Comparison of ENCODE assay signal across 11 mouse cellular contexts in the genomic region with DNA sequence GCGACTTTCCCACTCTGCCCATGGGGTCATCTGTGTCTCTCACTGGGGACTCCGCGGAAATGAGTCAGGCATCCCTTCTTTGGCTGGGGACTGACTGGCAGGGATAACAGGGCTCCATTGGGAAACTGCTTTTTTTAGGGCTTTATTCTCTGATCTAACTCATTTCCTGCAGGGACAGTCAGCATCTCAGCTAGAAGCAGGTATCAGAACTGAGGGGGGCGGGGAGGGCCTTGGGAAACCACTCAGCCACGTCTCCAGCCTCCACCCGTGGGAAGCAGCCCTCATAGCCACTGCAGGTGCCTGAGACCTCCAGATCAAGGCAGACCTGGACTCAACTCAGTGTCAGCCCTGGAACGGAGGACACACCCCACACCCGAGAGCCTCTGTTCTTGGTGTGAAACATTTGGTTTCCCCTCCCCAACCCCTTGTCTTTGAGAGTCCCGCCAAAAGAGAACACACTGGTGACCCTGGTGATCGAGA.
DNase-seq lines count a peak whose midpoint lies in the region; ATAC-seq lines count a peak whose summit lies in the region.
"Had no signal": no experiment of that assay in that cellular context is flagged by ENCODE, and none has a peak within 500 bp of the region (broad histone marks: within the 10 kb centered on the region; RNA-seq: fewer than 3 reads in every experiment).

No protein-coding gene starts in this region.

- H3K4me1 ChIP-seq in heart, embryonic 11.5 days (ENCODE audit: control insufficient read depth, insufficient read depth, low read length): peaks cover 12% of the 10 kb centered on the region
- peaks cover 19% of the 10 kb centered on the region for H3K4me1 ChIP-seq in forebrain, embryonic 12.5 days
- H3K4me1 ChIP-seq in midbrain, embryonic 11.5 days (ENCODE audit: control insufficient read depth, insufficient read depth, low read length): peaks cover 16% of the 10 kb centered on the region
- no peaks in the 10 kb centered on the region for H3K4me1 ChIP-seq in intestine, embryonic 15.5 days (replicated peaks)

- H3K27me3 ChIP-seq in heart, embryonic 11.5 days (ENCODE audit: control insufficient read depth, insufficient read depth, low read length): no peaks in the 10 kb centered on the region
- H3K27me3 ChIP-seq in forebrain, embryonic 12.5 days: no peaks in the 10 kb centered on the region
- H3K27me3 ChIP-seq in midbrain, embryonic 11.5 days (ENCODE audit: control insufficient read depth, insufficient read depth, low read length): no peaks in the 10 kb centered on the region
- H3K27me3 ChIP-seq in intestine, embryonic 15.5 days (replicated peaks): no peaks in the 10 kb centered on the region

- H3K4me3 ChIP-seq in heart, embryonic 11.5 days (ENCODE audit: low read depth, low read length): no peak overlapping the region
- no peak overlapping the region for H3K4me3 ChIP-seq in forebrain, embryonic 12.5 days (replicated peaks)
- H3K4me3 ChIP-seq in midbrain, embryonic 11.5 days (ENCODE audit: low read depth, low read length): no peak overlapping the region
- H3K4me3 ChIP-seq in intestine, embryonic 15.5 days (replicated peaks): no peak overlapping the region
- H3K4me3 ChIP-seq: megakaryocyte, embryonic 14.5 days had no signal

- no peaks in the 10 kb centered on the region for H3K9me3 ChIP-seq in heart, embryonic 11.5 days (replicated peaks; ENCODE audit: control insufficient read depth, low read length)
- H3K9me3 ChIP-seq in forebrain, embryonic 12.5 days: no peaks in the 10 kb centered on the region
- H3K9me3 ChIP-seq in midbrain, embryonic 11.5 days (ENCODE audit: control insufficient read depth, low read length): 0 out of 2 replicates have a peak, but pooled peaks cover 3% of the 10 kb centered on the region
- H3K9me3 ChIP-seq in intestine, embryonic 15.5 days: no peaks in the 10 kb centered on the region

- peaks cover 14% of the 10 kb centered on the region for H3K36me3 ChIP-seq in heart, embryonic 11.5 days (ENCODE audit: control insufficient read depth, insufficient read depth, low read length)
- H3K36me3 ChIP-seq in forebrain, embryonic 12.5 days (replicated peaks): peaks cover 19% of the 10 kb centered on the region
- peaks cover 6% of the 10 kb centered on the region; the same call in 1 of the 2 replicates for H3K36me3 ChIP-seq in midbrain, embryonic 11.5 days (ENCODE audit: control insufficient read depth, insufficient read depth, low read length)
- H3K36me3 ChIP-seq in intestine, embryonic 15.5 days: no peaks in the 10 kb centered on the region

- H3K9ac ChIP-seq in heart, embryonic 11.5 days (ENCODE audit: low read depth, low read length): peak overlapping the region; percentile 30; the same call in 1 of the 2 replicates
- no peak overlapping the region for H3K9ac ChIP-seq in forebrain, embryonic 12.5 days
- H3K9ac ChIP-seq in midbrain, embryonic 11.5 days (ENCODE audit: low read length): peak overlapping the region; percentile 31; the same call in 1 of the 2 replicates
- H3K9ac ChIP-seq in intestine, embryonic 15.5 days: no peak overlapping the region

- no peak overlapping the region for H3K4me2 ChIP-seq in heart, embryonic 11.5 days
- peak overlapping the region; percentile 25 for H3K4me2 ChIP-seq in forebrain, embryonic 12.5 days
- H3K4me2 ChIP-seq in midbrain, embryonic 11.5 days: peak overlapping the region; percentile 8; the same call in 1 of the 2 replicates
- H3K4me2 ChIP-seq in intestine, embryonic 15.5 days (replicated peaks): no peak overlapping the region

- no peak overlapping the region for H3K27ac ChIP-seq in heart, embryonic 11.5 days (ENCODE audit: low read depth, low read length)
- H3K27ac ChIP-seq in forebrain, embryonic 12.5 days: peak overlapping the region; percentile 57
- H3K27ac ChIP-seq in midbrain, embryonic 11.5 days (ENCODE audit: low read depth, low read length): peak overlapping the region; percentile 53; the same call in 1 of the 2 replicates
- no peak overlapping the region for H3K27ac ChIP-seq in intestine, embryonic 15.5 days

- WGBS in heart, embryonic 11.5 days (ENCODE audit: insufficient replicate concordance): 36% methylated on average over 10 of the region's 10 CpGs
- 32% methylated on average over 10 of the region's 10 CpGs for WGBS in forebrain, embryonic 12.5 days
- WGBS in midbrain, embryonic 11.5 days: 33% methylated on average over 10 of the region's 10 CpGs
- WGBS in intestine, embryonic 15.5 days: 45% methylated on average over 10 of the region's 10 CpGs

- ATAC-seq in heart, embryonic 11.5 days (replicated peaks; ENCODE audit: insufficient number of reproducible peaks, low FRiP score, low TSS enrichment): no peak
- peak; percentile 68 for ATAC-seq in forebrain, embryonic 12.5 days (ENCODE audit: low FRiP score)
- peak; percentile 64 for ATAC-seq in midbrain, embryonic 11.5 days (ENCODE audit: low FRiP score)
- no peak for ATAC-seq in intestine, embryonic 15.5 days
- ATAC-seq: activated CD4-positive, CD25-positive, alpha-beta regulatory T cell, adult 4 months; intestine, embryonic 16.5 days had no signal

- no peak for DNase-seq in heart, adult 8-10 months (ENCODE audit: low spot score)
- DNase-seq in cerebellum, adult 11 months: peak; percentile 64
- DNase-seq in midbrain, embryonic 11.5 days (ENCODE audit: low spot score, missing footprints): peak; percentile 85
- no peak for DNase-seq in spleen, adult 18-20 months
- no peak for DNase-seq in spleen, postnatal 10 days (ENCODE audit: low spot score in 2 of 2)

Comparison
In these comparisons a context has a peak if more than half of its experiments do, and no peak if none do; other contexts are left out.
1. ATAC-seq: peak in forebrain, embryonic 12.5 days (single experiment) and midbrain, embryonic 11.5 days (single experiment); none in heart, embryonic 11.5 days (single experiment) and intestine, embryonic 15.5 days (single experiment).
2. H3K27ac ChIP-seq: peak in forebrain, embryonic 12.5 days (single experiment) and midbrain, embryonic 11.5 days (single experiment); none in heart, embryonic 11.5 days (single experiment) and intestine, embryonic 15.5 days (single experiment).
3. H3K4me2 ChIP-seq: peak in forebrain, embryonic 12.5 days (single experiment) and midbrain, embryonic 11.5 days (single experiment); none in heart, embryonic 11.5 days (single experiment) and intestine, embryonic 15.5 days (single experiment).
4. H3K9ac ChIP-seq: peak in heart, embryonic 11.5 days (single experiment) and midbrain, embryonic 11.5 days (single experiment); none in forebrain, embryonic 12.5 days (single experiment) and intestine, embryonic 15.5 days (single experiment).
5. DNase-seq: peak in cerebellum, adult 11 months (single experiment) and midbrain, embryonic 11.5 days (single experiment); none in heart, adult 8-10 months (single experiment), spleen, adult 18-20 months (0 of 2) and spleen, postnatal 10 days (0 of 2).